8 mouse cellular contexts compared by ENCODE assay signal in the genomic region with DNA sequence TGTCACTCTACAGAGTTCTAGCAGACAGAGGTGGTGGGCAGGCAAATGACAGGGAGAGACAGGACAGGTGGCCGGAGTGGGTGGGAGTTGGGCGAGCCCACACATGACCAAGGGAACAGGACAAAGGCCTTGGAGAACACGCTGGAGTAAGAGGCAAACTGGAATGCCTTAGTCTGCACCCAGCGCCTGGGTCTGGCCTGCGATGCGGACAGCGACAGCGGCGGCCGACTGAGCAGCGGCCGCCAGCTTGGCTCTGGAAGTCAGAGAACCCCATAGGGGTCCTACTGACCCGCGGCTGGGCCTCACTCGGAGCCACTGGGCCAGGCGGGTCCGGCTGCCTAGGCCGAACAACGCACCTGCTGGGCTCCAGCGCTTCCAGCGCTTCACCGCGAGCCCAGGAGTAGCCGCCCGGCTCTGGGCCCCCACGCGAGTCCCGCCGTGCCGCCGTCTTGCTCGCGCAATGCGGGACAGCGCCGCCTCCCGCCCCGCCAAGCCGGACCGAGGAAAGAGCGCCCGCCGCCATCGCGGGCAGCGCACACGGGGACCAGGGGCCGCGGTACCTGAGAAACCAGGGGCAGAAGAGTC. TPM values are rescaled to one million over a fixed set of nuclear protein-coding genes. Genes with fewer than 3 reads are reported as not detected.
DNase-seq lines count a peak whose midpoint lies in the region; ATAC-seq and TF ChIP-seq lines count a peak whose summit lies in the region.

No protein-coding gene starts in this region.

- H3K4me2 ChIP-seq in kidney, postnatal 0 days (ENCODE audit: low read length): peak overlapping the region; percentile 89
- H3K4me2 ChIP-seq in liver, embryonic 15.5 days: peak overlapping the region; percentile 98
- peak overlapping the region; percentile 84 for H3K4me2 ChIP-seq in neural tube, embryonic 13.5 days

- peaks cover 19% of the 10 kb centered on the region for H3K4me1 ChIP-seq in heart, embryonic 10.5 days
- peaks cover 12% of the 10 kb centered on the region for H3K4me1 ChIP-seq in kidney, postnatal 0 days (replicated peaks; ENCODE audit: insufficient read depth, low read length)
- H3K4me1 ChIP-seq in liver, embryonic 15.5 days (replicated peaks): peaks cover 47% of the 10 kb centered on the region
- H3K4me1 ChIP-seq in neural tube, embryonic 13.5 days (replicated peaks): peaks cover 18% of the 10 kb centered on the region

- peak; percentile 36 for DNase-seq in urinary bladder, postnatal 14 days (ENCODE audit: low spot score)
- no peak for DNase-seq in urinary bladder, postnatal 36 days (ENCODE audit: low spot score in 2 of 2)
- DNase-seq in cerebellum, adult 9-10 months: peak; percentile 58
- peak; percentile 78 for DNase-seq in heart, embryonic 10.5 days (ENCODE audit: low spot score)
- DNase-seq in kidney, postnatal 0 days (ENCODE audit: low spot score): peak; percentile 52
- no peak for DNase-seq in c-Kit-positive CD71-positive TER-119-positive erythroid progenitor cells, embryonic 14.5 days (ENCODE audit: low spot score)

- no peaks in the 10 kb centered on the region for H3K36me3 ChIP-seq in heart, embryonic 10.5 days
- no peaks in the 10 kb centered on the region for H3K36me3 ChIP-seq in kidney, postnatal 0 days (ENCODE audit: insufficient read depth, low read length)
- no peaks in the 10 kb centered on the region for H3K36me3 ChIP-seq in liver, embryonic 15.5 days (replicated peaks)
- no peaks in the 10 kb centered on the region for H3K36me3 ChIP-seq in neural tube, embryonic 13.5 days

- H3K9me3 ChIP-seq in heart, embryonic 10.5 days: no peaks in the 10 kb centered on the region
- no peaks in the 10 kb centered on the region for H3K9me3 ChIP-seq in kidney, postnatal 0 days (replicated peaks; ENCODE audit: low read length)
- H3K9me3 ChIP-seq in liver, embryonic 15.5 days (replicated peaks): no peaks in the 10 kb centered on the region
- no peaks in the 10 kb centered on the region for H3K9me3 ChIP-seq in neural tube, embryonic 13.5 days

- WGBS in heart, embryonic 10.5 days: under 1% methylated on average over 49 of the region's 49 CpGs
- WGBS in kidney, postnatal 0 days: under 1% methylated on average over 44 of the region's 49 CpGs
- WGBS in liver, embryonic 15.5 days (ENCODE audit: insufficient replicate concordance): under 1% methylated on average over 49 of the region's 49 CpGs
- WGBS in neural tube, embryonic 13.5 days: under 1% methylated on average over 49 of the region's 49 CpGs

- H3K27me3 ChIP-seq in heart, embryonic 10.5 days (ENCODE audit: insufficient read depth, poor library complexity, severe bottlenecking): no peaks in the 10 kb centered on the region
- no peaks in the 10 kb centered on the region for H3K27me3 ChIP-seq in kidney, postnatal 0 days (ENCODE audit: insufficient read depth, low read length)
- no peaks in the 10 kb centered on the region for H3K27me3 ChIP-seq in liver, embryonic 15.5 days
- H3K27me3 ChIP-seq in neural tube, embryonic 13.5 days: no peaks in the 10 kb centered on the region

- peak overlapping the region; percentile 83 for H3K9ac ChIP-seq in kidney, postnatal 0 days (ENCODE audit: low read depth, low read length)
- peak overlapping the region; percentile 81 for H3K9ac ChIP-seq in liver, embryonic 15.5 days
- H3K9ac ChIP-seq in neural tube, embryonic 13.5 days: peak overlapping the region; percentile 84

- peak overlapping the region; percentile 88 for H3K27ac ChIP-seq in heart, embryonic 10.5 days
- peak overlapping the region; percentile 91 for H3K27ac ChIP-seq in kidney, postnatal 0 days
- H3K27ac ChIP-seq in liver, embryonic 15.5 days (replicated peaks): peak overlapping the region; percentile 88
- H3K27ac ChIP-seq in neural tube, embryonic 13.5 days (replicated peaks): peak overlapping the region; percentile 83

- H3K4me3 ChIP-seq in heart, embryonic 10.5 days: peak overlapping the region; percentile 85
- peak overlapping the region; percentile 75 for H3K4me3 ChIP-seq in kidney, postnatal 0 days (replicated peaks; ENCODE audit: low read depth, low read length)
- H3K4me3 ChIP-seq in liver, embryonic 15.5 days (replicated peaks): peak overlapping the region; percentile 82
- H3K4me3 ChIP-seq in neural tube, embryonic 13.5 days: peak overlapping the region; percentile 79

- peak; percentile 34 for TF ChIP-seq CTCF in kidney, postnatal 0 days (IDR thresholded peaks at IDR 0.05; ENCODE audit: low read depth)

- peak; percentile 44 for ATAC-seq in kidney, postnatal 0 days (replicated peaks; ENCODE audit: low FRiP score, low read depth)
- peak; percentile 47 for ATAC-seq in liver, embryonic 15.5 days (ENCODE audit: insufficient read depth)
- peak; percentile 84 for ATAC-seq in neural tube, embryonic 13.5 days (ENCODE audit: low read depth)

RNA-seq across cellular contexts. Expression of a gene that starts 0.5 kb away (rescaled TPM):
- 18.2 and 23.2 TPM in 2 replicates for polyA plus RNA-seq in heart, embryonic 10.5 days (2016; fragmentation: Nextera tagmentation; extraction: Ambion mirVana)
- polyA plus RNA-seq in kidney, postnatal 0 days (2015; fragmentation: Nextera tagmentation; extraction: Ambion mirVana): 36.1 and 38.1 TPM in 2 replicates
- 6.7 and 8.0 TPM in 2 replicates for polyA plus RNA-seq in liver, embryonic 15.5 days (2015; fragmentation: Nextera tagmentation; extraction: Ambion mirVana)
- 25.1 and 25.5 TPM in 2 replicates for polyA plus RNA-seq in neural tube, embryonic 13.5 days (2015; fragmentation: Nextera tagmentation; extraction: Ambion mirVana)

Comparison
In these comparisons a context has a peak if more than half of its experiments do, and no peak if none do; other contexts are left out.
1. DNase-seq: peak in urinary bladder, postnatal 14 days (single experiment), cerebellum, adult 9-10 months (single experiment), heart, embryonic 10.5 days (single experiment) and kidney, postnatal 0 days (single experiment); none in urinary bladder, postnatal 36 days (0 of 2) and c-Kit-positive CD71-positive TER-119-positive erythroid progenitor cells, embryonic 14.5 days (single experiment).
2. Peak in every context shown above with its lines, with median percentiles within 50 percentile points of each other: H3K27ac ChIP-seq, H3K4me3 ChIP-seq, ATAC-seq, H3K4me2 ChIP-seq and H3K9ac ChIP-seq.